Mouse (Mus musculus) kidney, adult 2 months (tissue): ENCODE results near the gene Dedd. TPM values are rescaled to one million over a fixed set of nuclear protein-coding genes. Genes with fewer than 3 reads are reported as not detected.

ENCODE experiments used
- DNase-seq: peaks from one replicate; pipeline ENCODE4 v3.0.0; 2021
- H3K27ac ChIP-seq: fragments of 200-500 bp; 2 replicates; pipeline ENCODE4 v1.5.1; 2012; ENCODE audit warnings: low read depth, low read length, control low read depth, inconsistent platforms; ENCODE audit not compliant: insufficient read depth
- H3K27me3 ChIP-seq: fragments of 200-500 bp; replicated peaks from 2 replicates; pipeline ENCODE4 v1.6.1; 2012; ENCODE audit warnings: mild to moderate bottlenecking, moderate library complexity, low read length, inconsistent platforms; ENCODE audit not compliant: control insufficient read depth, insufficient read depth
- H3K36me3 ChIP-seq: fragments of 200-500 bp; 2 replicates; pipeline ENCODE4 v1.6.1; 2012; ENCODE audit warnings: mild to moderate bottlenecking, moderate library complexity, low read length, inconsistent platforms; ENCODE audit not compliant: control insufficient read depth, insufficient read depth
- H3K4me1 ChIP-seq: fragments of 200-500 bp; 2 replicates; pipeline ENCODE4 v1.6.1; 2011; ENCODE audit warnings: low read length; ENCODE audit not compliant: control insufficient read depth, insufficient read depth
- H3K4me3 ChIP-seq: fragments of 200-500 bp; 2 replicates; pipeline ENCODE4 v1.5.1; 2011; ENCODE audit warnings: mild to moderate bottlenecking, low read depth, low read length, control low read depth; ENCODE audit not compliant: insufficient read depth
- CTCF ChIP-seq: fragments of 200-500 bp; conservative IDR thresholded peaks from 2 replicates; pipeline ENCODE4 v1.5.1; 2011; ENCODE audit warnings: low read depth, mild to moderate bottlenecking, control low read depth, low read length, moderate library complexity, mixed read lengths; ENCODE audit not compliant: insufficient read depth, insufficient read length
- POLR2A ChIP-seq: fragments of 200-500 bp; IDR thresholded peaks from one replicate; pipeline ENCODE4 v1.6.1; 2011; ENCODE audit warnings: low read depth, low read length, control low read depth
- whole genome bisulfite sequencing: fragments of 180-500 bp; shearing (Covaris S2); methylation state at CpG from one replicate; pipeline ENCODE4 v1.1.7; 2018; 5-methylcytosine and 5-hydroxymethylcytosine counted together
- polyA plus RNA-seq: library from polyadenylated mRNA; depleted of rRNA; stranded (reverse); fragments of >200 nt; gene quantifications from 2 replicates; pipeline ENCODE4 v1.2.3, GENCODE M21; 2012

Dedd gene
- polyA plus RNA-seq, 1 experiment = 48.6 TPM

DNA sequence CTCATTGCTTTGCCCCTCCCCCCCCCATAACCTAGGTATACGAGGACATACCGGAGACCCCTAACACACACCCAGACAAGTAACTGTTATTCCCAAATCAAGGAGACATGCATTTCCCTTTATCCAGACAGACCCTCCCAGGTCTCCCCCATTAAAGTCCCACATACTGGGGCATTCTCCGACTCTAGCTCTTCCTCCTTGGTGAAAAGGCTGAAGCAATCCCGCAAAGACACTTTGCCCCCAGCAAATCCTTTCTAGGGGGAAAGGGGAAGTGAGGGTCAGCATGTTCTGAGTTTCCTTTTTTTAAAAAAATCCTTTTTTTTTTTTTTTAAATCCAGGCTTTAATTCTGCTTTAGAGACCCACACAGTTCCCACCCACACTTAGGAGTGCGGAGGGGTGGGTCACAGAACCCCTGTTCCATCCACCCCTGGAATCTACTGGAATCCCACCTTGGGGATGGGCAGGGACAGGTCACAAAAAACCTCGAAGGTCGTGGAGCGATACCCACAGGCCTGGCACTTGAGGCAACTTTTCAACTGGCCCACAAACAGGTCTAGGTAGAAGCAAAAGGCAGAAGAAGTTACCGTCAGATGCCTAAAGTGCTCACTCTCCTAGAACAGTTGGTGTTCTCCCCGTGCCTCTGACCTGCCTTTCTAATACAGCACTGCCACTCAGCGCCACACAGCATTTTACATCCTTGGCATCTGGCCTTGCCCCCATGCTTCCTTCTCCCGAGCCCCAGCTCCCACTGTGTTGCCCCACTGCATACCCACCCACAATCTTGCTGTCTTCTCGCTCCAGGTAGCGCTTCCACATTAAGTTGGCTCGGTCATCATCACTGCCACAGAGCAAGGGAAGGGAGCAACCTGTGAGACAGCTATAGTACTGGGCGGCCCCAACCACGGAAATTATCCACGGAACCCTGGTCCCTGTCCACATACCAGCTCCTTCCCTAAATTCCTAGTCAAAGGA lies 45.5 kb upstream of the Dedd start:
- Histone ChIP-seq H3K4me1 (peaks cover 5% of the 10 kb centered on the region; the same call in 1 of the 2 replicates), H3K36me3 (no peaks in the 10 kb centered on the region), H3K27ac (no peak overlapping the region), H3K27me3 (no peaks in the 10 kb centered on the region), H3K4me3 (no peak overlapping the region)
- TF ChIP-seq CTCF (no peak), POLR2A (no peak)
- DNase-seq = peak; percentile 3
- 90% methylated on average over 18 of the region's 18 CpGs for WGBS

DNA sequence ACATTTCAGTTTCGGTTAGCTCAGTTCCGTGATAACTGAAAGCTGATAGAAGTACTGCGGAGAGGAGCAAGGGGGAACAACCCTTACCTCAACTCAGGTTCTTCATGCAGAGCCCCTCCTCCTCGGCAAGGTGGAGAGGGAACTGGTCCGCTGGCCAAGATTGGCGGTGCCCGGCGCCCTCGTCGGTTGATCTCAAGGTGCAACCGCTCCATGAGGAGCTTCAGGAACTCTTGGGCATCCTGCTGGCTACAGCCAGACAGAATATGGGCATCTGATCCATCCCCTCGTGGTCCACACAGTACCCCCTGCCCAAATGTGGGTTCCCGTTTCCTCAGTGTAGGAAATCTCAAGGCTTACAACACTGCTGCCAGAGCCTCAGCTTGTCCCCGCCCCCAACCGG lies 44.5 kb upstream of the Dedd start:
- Histone ChIP-seq H3K4me3 (no peak overlapping the region), H3K36me3 (no peaks in the 10 kb centered on the region)
- WGBS = 77% methylated on average over 15 of the region's 15 CpGs

DNA sequence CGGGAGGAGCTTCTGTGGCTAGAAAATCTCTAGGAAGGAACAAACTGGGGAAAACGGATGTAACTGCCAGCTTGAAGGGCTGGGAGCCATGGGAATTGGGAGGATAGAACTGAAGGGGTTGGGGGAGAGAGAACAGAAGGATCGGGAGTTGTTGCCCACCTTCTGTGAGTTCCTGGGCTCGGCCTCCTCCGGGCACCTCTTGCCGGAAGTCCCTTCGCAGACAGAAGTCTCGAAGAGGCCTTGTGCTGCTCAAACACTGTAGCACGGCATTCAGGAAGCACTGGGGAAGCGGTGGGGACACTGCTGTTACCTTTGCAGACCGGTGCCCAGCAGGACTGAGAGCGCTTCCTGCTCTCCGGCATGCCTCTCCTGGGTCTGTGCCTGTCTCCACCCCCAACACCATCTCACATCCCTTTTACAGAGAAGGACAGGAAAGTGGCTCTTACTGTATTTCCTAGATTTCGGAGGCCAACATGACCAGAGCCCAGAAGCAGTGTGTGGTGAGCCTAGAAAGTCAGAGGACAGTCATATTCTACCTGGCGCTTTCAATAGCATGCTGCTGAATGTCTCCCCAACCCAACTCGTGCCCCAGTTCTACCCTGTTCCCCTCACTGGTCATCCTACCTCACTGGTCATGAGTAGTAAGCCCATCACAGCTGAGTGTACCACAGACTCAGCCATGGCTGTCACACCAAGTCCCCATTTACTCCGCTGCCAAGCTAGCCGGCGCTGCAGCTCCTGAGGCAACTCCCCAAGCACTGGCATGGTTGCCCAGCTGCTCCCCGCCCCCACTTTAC lies 43.7 kb upstream of the Dedd start:
- 77% methylated on average over 20 of the region's 20 CpGs for WGBS
- Histone ChIP-seq H3K4me1 (peaks cover 2% of the 10 kb centered on the region; the same call in 1 of the 2 replicates), H3K36me3 (no peaks in the 10 kb centered on the region), H3K4me3 (no peak overlapping the region), H3K27ac (no peak overlapping the region), H3K27me3 (no peaks in the 10 kb centered on the region)
- DNase-seq = no peak
- TF ChIP-seq POLR2A (no peak), CTCF (no peak)

More for the DNA sequence above, 44.5 kb upstream of the Dedd start:
- Histone ChIP-seq H3K27me3 (no peaks in the 10 kb centered on the region), H3K27ac (no peak overlapping the region), H3K4me1 (peaks cover 5% of the 10 kb centered on the region; the same call in 1 of the 2 replicates)
- peak; percentile 1 for DNase-seq
- TF ChIP-seq CTCF = no peak
- no peak for TF ChIP-seq POLR2A

DNA sequence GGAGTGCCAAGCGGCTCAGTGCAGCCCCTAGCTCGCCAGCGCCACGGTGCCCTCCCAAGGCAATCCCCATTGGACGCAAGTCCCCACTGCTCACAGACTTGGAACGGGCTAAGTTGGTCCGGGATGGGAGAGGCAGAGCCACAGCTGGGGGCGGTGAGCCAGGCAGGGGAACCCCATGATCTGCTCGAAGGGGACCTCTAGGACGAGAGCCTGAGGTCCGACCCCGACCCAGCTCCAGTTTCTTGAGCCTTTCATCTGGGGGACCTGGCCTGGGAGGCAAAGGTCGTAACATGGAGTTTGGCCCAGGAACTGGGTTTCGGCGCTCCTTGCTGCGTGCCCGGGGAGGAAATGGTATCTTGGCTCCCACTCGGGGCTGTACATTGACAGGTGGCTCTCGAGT lies 42.4 kb upstream of the Dedd start:
- no peak for DNase-seq
- no peaks in the 10 kb centered on the region for H3K27me3 ChIP-seq
- H3K4me3 ChIP-seq = no peak overlapping the region
- WGBS = 70% methylated on average over 19 of the region's 19 CpGs
- TF ChIP-seq CTCF = no peak
- TF ChIP-seq POLR2A = no peak
- H3K27ac ChIP-seq = no peak overlapping the region
- H3K4me1 ChIP-seq = no peaks in the 10 kb centered on the region; the same call in 1 of the 2 replicates
- H3K36me3 ChIP-seq = no peaks in the 10 kb centered on the region

DNA sequence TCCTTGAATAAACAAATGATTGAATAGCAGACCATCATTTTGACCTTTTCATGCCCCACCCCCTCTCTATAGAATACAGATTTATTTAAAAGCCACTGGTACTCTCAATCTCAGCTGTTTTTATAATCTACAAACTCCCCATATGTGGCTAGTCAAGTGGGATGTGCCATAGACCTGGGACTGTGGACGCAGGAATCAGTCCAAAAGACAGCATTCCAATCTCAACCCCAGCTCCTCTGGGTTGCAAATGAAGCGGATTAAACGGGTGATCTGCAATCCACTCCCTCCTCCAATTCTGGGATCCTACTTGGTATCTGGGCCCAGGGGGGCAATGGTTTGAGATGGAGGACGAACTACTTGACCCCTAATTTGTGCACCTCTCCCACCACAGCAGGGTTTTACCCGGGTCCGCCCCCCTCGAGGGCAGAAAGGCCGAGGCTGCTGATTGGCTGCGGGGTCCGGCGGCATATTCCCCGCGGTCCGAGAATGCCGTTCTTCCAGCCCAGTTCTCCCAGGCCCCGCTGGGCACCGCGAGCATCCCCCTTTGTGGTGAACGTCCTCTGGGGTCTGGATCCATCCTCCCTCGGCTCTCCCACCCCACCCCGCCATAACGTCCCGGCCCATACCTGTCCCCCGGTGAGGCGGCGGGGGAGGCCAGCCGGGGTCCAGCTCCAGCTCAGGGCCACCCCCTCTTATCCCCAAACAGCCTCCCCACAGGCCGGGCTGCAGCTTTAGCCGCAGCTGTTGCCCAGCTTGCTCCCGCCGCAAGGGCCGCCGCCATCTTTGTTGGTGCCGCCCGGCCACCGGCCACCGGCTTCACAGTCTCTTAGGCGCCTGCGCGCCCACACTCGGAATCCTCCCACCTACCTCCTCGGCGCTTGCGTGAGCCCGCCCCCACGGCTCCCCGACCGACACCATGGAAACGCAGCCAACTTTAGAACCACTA lies 41.5 kb upstream of the Dedd start, which contains the start of gene Usp21:
Gene Usp21 (minus strand): TSS at position 856 of the 946 bp plus-strand sequence.
- Histone ChIP-seq H3K4me1 (no peaks in the 10 kb centered on the region; the same call in 1 of the 2 replicates), H3K27me3 (no peaks in the 10 kb centered on the region), H3K4me3 (peak within 1 kb of the TSS; percentile 74), H3K36me3 (no peaks in the 10 kb centered on the region), H3K27ac (peak within 1 kb of the TSS; percentile 60)
- DNase-seq = peak; percentile 97
- TF ChIP-seq POLR2A (no peak), CTCF (no peak)
- under 1% methylated on average over 49 of the region's 49 CpGs for WGBS

DNA sequence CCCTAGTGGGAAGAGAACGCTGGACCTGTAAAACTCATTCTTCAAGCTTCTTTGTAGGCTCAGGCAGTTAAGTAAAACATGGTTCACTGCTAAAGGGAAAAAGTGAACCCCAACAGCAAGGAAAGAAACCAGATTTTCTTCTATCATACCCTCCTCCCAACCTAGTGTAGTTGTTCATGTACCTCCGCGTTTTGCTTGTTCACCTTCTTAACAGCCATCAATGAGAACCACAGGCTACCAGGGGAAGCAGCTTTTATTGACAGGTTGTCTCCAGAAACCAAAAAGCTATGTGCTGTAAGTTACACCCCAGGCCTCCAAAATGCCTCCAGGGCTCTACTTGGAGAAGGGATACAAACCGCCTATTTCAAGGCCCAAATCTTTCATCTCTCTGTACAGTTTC lies 40.6 kb upstream of the Dedd start:
- 0 out of 2 replicates have a peak overlapping the region, but pooled peaks have one; percentile 0 for H3K27ac ChIP-seq
- WGBS = 69% methylated on average over 4 of the region's 4 CpGs

More for the DNA sequence above, 40.6 kb upstream of the Dedd start:
- Histone ChIP-seq H3K4me3 (no peak overlapping the region), H3K36me3 (no peaks in the 10 kb centered on the region), H3K4me1 (no peaks in the 10 kb centered on the region; the same call in 1 of the 2 replicates), H3K27me3 (no peaks in the 10 kb centered on the region)
- DNase-seq = no peak
- TF ChIP-seq CTCF (no peak), POLR2A (no peak)
